Mouse (Mus musculus) retina, adult 2 months (tissue): ENCODE data around the gene Serpina3m.
"Not testable (repeated sequence)": the region's sequence is repeated elsewhere in the genome, so short reads cannot be mapped to it uniquely, and the experiment has no call there.

Experiments
- DNase-seq: peaks from one replicate; pipeline ENCODE4 v3.0.0-alpha.2; 2012; ENCODE audit warnings: low read depth, low spot score

Gene Serpina3m

GRCm38 (mm10) chr12:104338226-104338625 is at the start of gene Serpina3m, which contains the start of gene Serpina3k:
Serpina3m (plus strand) TSS chr12:104338486.
Serpina3k (plus strand) TSS chr12:104338486.
- DNase-seq = not testable (repeated sequence)

DNA sequence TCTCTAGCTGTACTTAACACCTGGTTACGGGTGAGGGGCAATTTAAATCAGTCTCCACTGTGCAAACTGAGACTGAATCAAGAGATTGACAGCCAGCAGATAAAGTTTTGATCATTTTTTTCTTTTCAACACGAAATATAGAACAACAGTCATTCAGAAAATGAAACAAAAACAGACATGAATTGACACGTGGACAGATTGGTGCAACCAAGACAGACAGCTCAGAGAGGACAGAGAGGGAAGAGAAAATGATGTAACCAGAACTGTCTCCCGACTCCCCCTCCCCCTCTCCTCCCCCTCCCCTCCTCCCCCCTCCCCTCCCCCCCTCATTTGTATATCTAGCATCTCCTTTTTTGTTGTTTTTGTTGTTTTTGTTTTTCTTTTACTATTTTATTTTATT is 48.4 kb upstream of the Serpina3m start:
- DNase-seq = no peak

GRCm38 (mm10) chr12:104293963-104294362 is 44.3 kb upstream of the Serpina3m start:
- DNase-seq = no peak

DNA sequence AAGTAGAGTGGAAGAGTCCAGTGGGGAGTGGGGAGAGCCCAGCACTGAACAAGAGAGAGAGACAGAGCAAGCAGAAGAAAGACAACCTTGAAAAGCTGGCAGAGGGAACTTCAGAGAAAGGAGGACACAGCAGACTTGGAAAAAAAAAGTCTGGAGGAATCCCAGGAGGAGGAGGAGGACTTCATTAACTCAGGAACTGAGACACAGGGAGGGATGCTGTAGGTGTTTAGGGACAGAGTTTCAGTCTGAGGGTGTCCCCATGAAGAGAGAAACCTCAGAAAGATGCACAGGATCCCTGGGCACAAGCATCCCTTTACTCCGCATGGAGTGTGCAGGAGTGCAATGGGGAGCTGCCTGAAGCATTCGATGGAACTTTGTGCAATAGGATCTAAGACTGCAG is 40.2 kb upstream of the Serpina3m start:
- DNase-seq = no peak

DNA sequence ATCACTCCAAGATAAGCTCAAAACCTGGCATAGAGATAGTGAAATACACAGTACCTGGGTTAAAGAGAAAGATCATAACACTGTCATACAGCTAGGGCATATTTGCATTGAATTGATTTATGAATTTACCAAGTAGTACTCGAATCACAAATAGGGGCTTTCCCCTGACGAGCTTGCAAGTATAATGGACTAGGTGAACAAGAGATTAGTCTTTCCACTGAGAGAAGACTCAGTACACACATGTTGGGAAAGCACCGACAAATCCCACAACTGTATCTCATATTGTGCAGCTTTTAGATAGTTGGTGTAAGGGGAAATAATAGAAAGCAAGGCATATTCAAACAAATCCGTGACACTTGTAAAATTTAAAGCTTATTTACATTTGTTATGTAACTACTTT is 32.3 kb upstream of the Serpina3m start:
- DNase-seq = no peak

GRCm38 (mm10) chr12:104314253-104314652 is 24.0 kb upstream of the Serpina3m start, which contains the start of gene Serpina3j:
Serpina3j (plus strand) TSS chr12:104314553.
- no peak for DNase-seq

DNA sequence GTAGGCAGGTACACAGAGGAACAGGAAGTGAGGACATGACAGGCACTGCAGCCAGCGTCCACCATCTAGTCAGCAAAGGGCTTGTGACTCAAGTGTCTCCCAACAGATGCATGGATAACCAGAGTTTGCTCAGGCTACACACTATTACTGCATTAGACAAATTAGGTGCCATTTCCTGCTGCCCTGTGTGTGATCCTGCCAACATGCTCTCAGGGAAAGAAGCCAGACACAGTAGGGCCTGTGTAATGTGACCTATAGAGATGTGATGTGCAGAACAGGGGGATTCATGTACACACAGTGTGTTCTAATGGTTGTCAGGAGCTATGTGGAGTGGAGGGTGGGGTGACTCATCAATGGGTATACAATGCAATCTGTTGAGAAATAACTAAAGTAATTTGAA is 15.8 kb upstream of the Serpina3m start:
- no peak for DNase-seq

GRCm38 (mm10) chr12:104331701-104332100 is 6.6 kb upstream of the Serpina3m start:
- DNase-seq = no peak

DNA sequence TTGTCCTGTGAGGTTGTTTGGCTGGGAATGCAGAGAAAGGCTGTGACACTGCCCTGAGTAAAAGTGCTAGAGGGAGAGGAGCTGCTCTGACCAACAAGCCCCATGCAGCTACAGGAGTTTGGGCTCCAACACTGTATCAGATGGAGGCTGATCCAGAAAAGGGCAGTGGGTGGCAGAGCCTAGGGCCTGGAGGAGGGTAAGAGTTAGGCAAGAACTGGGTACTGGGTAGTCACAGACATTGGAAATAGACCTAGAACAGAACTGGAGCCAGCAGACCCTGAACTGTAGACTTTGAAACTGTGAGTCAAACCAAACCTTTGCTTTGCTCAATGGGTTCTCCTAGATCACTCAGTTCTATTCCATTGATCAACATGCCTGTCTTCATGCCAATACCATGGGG is 1.4 kb upstream of the Serpina3m start:
- not testable (repeated sequence) for DNase-seq

GRCm38 (mm10) chr12:104338705-104339104 is 419 bp downstream of the Serpina3m start:
- no peak for DNase-seq

- not testable (repeated sequence) for DNase-seq
Measured at GRCm38 (mm10) chr12:104342489-104342888, 4.2 kb downstream of the Serpina3m start.

- DNase-seq = no peak
Measured at GRCm38 (mm10) chr12:104345181-104345580, 6.9 kb downstream of the Serpina3m start.

- no peak for DNase-seq
Measured at GRCm38 (mm10) chr12:104345707-104346106, 7.4 kb downstream of the Serpina3m start.

- no peak for DNase-seq
Measured at GRCm38 (mm10) chr12:104347091-104347490, 8.8 kb downstream of the Serpina3m start.

GRCm38 (mm10) chr12:104351812-104352211 is 13.5 kb downstream of the Serpina3m start:
- DNase-seq = peak; percentile 3

- DNase-seq = no peak
Measured at GRCm38 (mm10) chr12:104356006-104356405, 17.7 kb downstream of the Serpina3m start.

- no peak for DNase-seq
Measured at GRCm38 (mm10) chr12:104369986-104370385, 31.7 kb downstream of the Serpina3m start.

- not testable (repeated sequence) for DNase-seq
Measured at GRCm38 (mm10) chr12:104377179-104377578, 38.9 kb downstream of the Serpina3m start.

GRCm38 (mm10) chr12:104378351-104378750 is 40.1 kb downstream of the Serpina3m start:
- not testable (repeated sequence) for DNase-seq

GRCm38 (mm10) chr12:104378815-104379214 is 40.5 kb downstream of the Serpina3m start:
- DNase-seq = not testable (repeated sequence)

DNA sequence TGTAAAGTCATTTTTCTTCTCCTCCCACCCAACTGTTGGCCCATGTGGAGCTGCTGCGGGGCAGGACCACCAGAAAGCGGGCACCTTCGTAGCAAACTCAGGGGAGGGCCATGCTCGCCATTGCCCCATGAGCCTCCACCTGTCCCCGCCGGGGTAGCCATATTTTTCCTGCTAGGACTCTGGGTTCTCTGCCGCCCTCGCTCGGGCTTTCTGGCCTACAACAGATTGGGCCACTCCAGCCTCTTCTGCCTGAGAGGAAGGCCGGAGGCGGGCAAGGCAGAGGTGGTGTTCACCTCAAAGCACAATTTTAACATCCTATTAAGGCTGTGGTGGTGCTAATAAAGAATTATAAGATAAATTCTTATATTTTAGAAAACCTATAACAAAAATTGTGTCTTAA is 41.6 kb downstream of the Serpina3m start:
- no peak for DNase-seq

- not testable (repeated sequence) for DNase-seq
Measured at GRCm38 (mm10) chr12:104381071-104381604, 42.9 kb downstream of the Serpina3m start.

DNA sequence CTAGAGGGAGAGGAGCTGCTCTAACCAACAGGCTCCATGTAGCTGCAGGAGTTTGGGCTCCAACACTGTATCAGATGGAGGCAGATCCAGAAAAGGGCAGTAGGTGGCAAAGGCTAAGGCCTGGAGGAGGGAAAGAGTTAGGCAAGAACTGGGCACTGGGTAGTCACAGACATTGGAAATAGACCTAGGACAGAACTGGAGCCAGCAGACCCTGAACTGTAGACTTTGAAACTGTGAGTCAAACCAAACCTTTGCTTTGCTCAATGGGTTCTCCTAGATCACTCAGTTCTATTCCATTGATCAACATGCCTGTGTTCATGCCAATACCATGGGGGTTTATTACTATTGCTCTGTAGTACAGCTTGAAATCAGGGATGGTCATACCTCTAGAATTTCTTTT is 47.7 kb downstream of the Serpina3m start:
- DNase-seq = not testable (repeated sequence)

DNA sequence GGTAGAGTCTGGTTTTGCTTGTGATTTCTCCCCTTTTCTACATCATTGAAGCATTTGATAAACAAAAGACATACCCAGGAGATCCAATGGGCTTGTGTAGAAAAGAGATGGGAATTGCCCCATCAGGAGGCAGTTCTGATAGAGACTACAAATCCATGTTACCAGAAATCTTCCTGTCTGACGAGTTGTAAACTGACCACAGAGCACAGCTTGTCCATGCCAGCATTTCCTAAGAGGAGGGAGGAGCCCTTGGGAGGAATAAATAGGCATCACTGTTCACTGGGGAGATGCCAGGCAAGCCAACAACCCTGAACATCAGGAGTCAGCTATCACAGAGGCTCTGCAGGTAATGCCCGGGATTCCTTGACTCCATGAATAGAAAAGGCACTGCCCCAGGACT is 48.6 kb downstream of the Serpina3m start:
- not testable (repeated sequence) for DNase-seq
